Mouse (Mus musculus): ENCODE measurements around the gene Slc51b.
A peak's percentile ranks its signal among the peaks of the same experiment; 100 is the strongest.

The Slc51b gene

GRCm38 (mm10) chr9:65407861-65408260, 14.9 kb downstream of the Slc51b start:
- DNase-seq, result no peak

- DNase-seq, result no peak
These were observed 15.4 kb downstream of the Slc51b start for GRCm38 (mm10) chr9:65407327-65407726.

- no peak for DNase-seq
These were observed 17.6 kb downstream of the Slc51b start for GRCm38 (mm10) chr9:65405184-65405449.

GRCm38 (mm10) chr9:65404331-65405183, 18.2 kb downstream of the Slc51b start:
- peak; percentile 90 for DNase-seq

- DNase-seq, result no peak
These were observed 22.8 kb downstream of the Slc51b start for GRCm38 (mm10) chr9:65399934-65400333.

- peak; percentile 89 for DNase-seq
These were observed 24.5 kb downstream of the Slc51b start, which contains the start of gene Rasl12 for GRCm38 (mm10) chr9:65398279-65398678. TSS of gene Rasl12 (plus strand) at chr9:65398506.

GRCm38 (mm10) chr9:65394360-65394759, 28.4 kb downstream of the Slc51b start:
- no peak for DNase-seq

GRCm38 (mm10) chr9:65393606-65394005, 29.1 kb downstream of the Slc51b start:
- DNase-seq, result no peak

- DNase-seq, result peak; percentile 86
These were observed 30.0 kb downstream of the Slc51b start for GRCm38 (mm10) chr9:65392638-65393364.

- no peak for DNase-seq
These were observed 31.2 kb downstream of the Slc51b start, which contains the start of gene Kbtbd13 for GRCm38 (mm10) chr9:65391613-65391964. TSS of gene Kbtbd13 (minus strand) at chr9:65391652.

- DNase-seq, result peak; percentile 56
These were observed 31.8 kb downstream of the Slc51b start for GRCm38 (mm10) chr9:65390752-65391612.

- peak; percentile 61 for DNase-seq
These were observed 36.2 kb downstream of the Slc51b start for GRCm38 (mm10) chr9:65386373-65387140.

GRCm38 (mm10) chr9:65384276-65384675, 38.5 kb downstream of the Slc51b start:
- peak; percentile 69 for DNase-seq

GRCm38 (mm10) chr9:65382751-65383097, 40.0 kb downstream of the Slc51b start:
- DNase-seq, result no peak

GRCm38 (mm10) chr9:65382031-65382750, 40.6 kb downstream of the Slc51b start:
- no peak for DNase-seq

GRCm38 (mm10) chr9:65381017-65381590, 41.7 kb downstream of the Slc51b start:
- no peak for DNase-seq

- DNase-seq, result no peak
These were observed 47.4 kb downstream of the Slc51b start for GRCm38 (mm10) chr9:65375163-65375934.

- DNase-seq, result no peak
These were observed 48.1 kb downstream of the Slc51b start for GRCm38 (mm10) chr9:65374468-65375162.

- peak; percentile 82 for DNase-seq
These were observed 50.3 kb downstream of the Slc51b start for GRCm38 (mm10) chr9:65372449-65372848.

- DNase-seq, result no peak
These were observed 51.0 kb downstream of the Slc51b start for GRCm38 (mm10) chr9:65371756-65372155.

Data from kidney, postnatal 10 days (tissue).